Mouse (Mus musculus) left cerebral cortex, postnatal 25 days (tissue): ENCODE results near the gene Olfr741. TPM values are rescaled to one million over a fixed set of nuclear protein-coding genes. Genes with fewer than 3 reads are reported as not detected.

ENCODE experiments used
- DNase-seq, 2 experiments: peaks; one replicate each; pipeline ENCODE4 v3.0.0; 2022; ENCODE audit warnings: low spot score in 2 of 2, mixed read lengths in 1 of 2
- intact Hi-C: fragments of 180-260 bp; cut with DNase I; formaldehyde crosslinking; loops from one replicate; pipeline ENCODE4 v1.15.1; 2025
- total RNA-seq, 2 experiments: library from RNA; stranded (reverse); gene quantifications; 2 replicates each; pipeline ENCODE4 v1.2.3; 2021

The Olfr741 gene
- not detected for total RNA-seq

GRCm38 (mm10) chr14:50472438-50472837 is at the start of gene Olfr741:
TSS of gene Olfr741 (plus strand) at chr14:50472738.
- intact Hi-C loops = no loop called here
- DNase-seq = no peak

GRCm38 (mm10) chr14:50445245-50445644 is 27.3 kb upstream of the Olfr741 start, which contains the start of gene Olfr740:
TSS of gene Olfr740 (plus strand) at chr14:50445545.
- intact Hi-C loops = no loop called here
- no peak for DNase-seq

GRCm38 (mm10) chr14:50478406-50478805 is 5.9 kb downstream of the Olfr741 start:
- intact Hi-C loops = no loop called here
- no peak for DNase-seq

- intact Hi-C loops = no loop called here
- no peak for DNase-seq
Observed at GRCm38 (mm10) chr14:50503300-50503699, 30.8 kb downstream of the Olfr741 start, which contains the start of gene Olfr742. TSS of gene Olfr742 (plus strand) at chr14:50503600.

GRCm38 (mm10) chr14:50521539-50521938 is 49.0 kb downstream of the Olfr741 start, which contains the start of gene Olfr743:
TSS of gene Olfr743 (plus strand) at chr14:50521839.
- intact Hi-C loops = no loop called here
- no peak for DNase-seq

Other genes starting within 250 kb of the Olfr741 start
- gene Olfr731, start 230.9 kb upstream of the Olfr741 start, total RNA-seq = not detected
- not detected for gene Olfr732, start 188.5 kb upstream of the Olfr741 start, total RNA-seq
- gene Olfr733, start 171.2 kb upstream of the Olfr741 start, total RNA-seq = not detected
- gene Olfr734, start 146.0 kb upstream of the Olfr741 start, total RNA-seq = not detected
- gene Olfr735, start 123.9 kb upstream of the Olfr741 start, total RNA-seq = not detected
- gene Tlr11, start 114.8 kb upstream of the Olfr741 start, total RNA-seq = not detected
- not detected for gene Olfr736, start 91.6 kb upstream of the Olfr741 start, total RNA-seq
- gene Olfr738, start 65.2 kb upstream of the Olfr741 start, total RNA-seq = not detected
- not detected for gene Olfr739, start 54.1 kb upstream of the Olfr741 start, total RNA-seq
- gene Olfr740, start 27.2 kb upstream of the Olfr741 start, total RNA-seq = not detected
- not detected for gene Olfr742, start 30.9 kb downstream of the Olfr741 start, total RNA-seq
- not detected for gene Olfr743, start 49.1 kb downstream of the Olfr741 start, total RNA-seq
- gene Olfr744, start 142.1 kb downstream of the Olfr741 start, total RNA-seq = not detected
- not detected for gene Olfr745, start 166.7 kb downstream of the Olfr741 start, total RNA-seq
- not detected for gene Olfr746, start 174.3 kb downstream of the Olfr741 start, total RNA-seq
- not detected for gene Olfr747, start 220.5 kb downstream of the Olfr741 start, total RNA-seq
- gene Olfr748, start 234.6 kb downstream of the Olfr741 start, total RNA-seq = not detected